Mouse (Mus musculus) kidney, postnatal 0 days (tissue): ENCODE data around the gene Gm20388. TPM values are rescaled to one million over a fixed set of nuclear protein-coding genes. Genes with fewer than 3 reads are reported as not detected.

Experiments
- ATAC-seq: fragments of 200-750 bp; cut with Nextera tagmentation; replicated peaks from 2 replicates; pipeline ENCODE4 v1.8.0; 2017; ENCODE audit warnings: low read depth, moderate number of reproducible peaks, moderate TSS enrichment, moderate library complexity; ENCODE audit not compliant: low FRiP score
- DNase-seq: peaks from one replicate; pipeline ENCODE4 v3.0.0-alpha.2; 2016; ENCODE audit warnings: low spot score
- H3K27ac ChIP-seq: fragments of 300-500 bp; sonication (generic); 2 replicates; pipeline ENCODE4 v1.5.1; 2014; ENCODE audit warnings: mild to moderate bottlenecking
- H3K27me3 ChIP-seq: fragments of 300-500 bp; sonication (generic); 2 replicates; pipeline ENCODE4 v1.6.1; 2014; ENCODE audit warnings: low read length, mixed read lengths; ENCODE audit not compliant: insufficient read depth
- H3K36me3 ChIP-seq: fragments of 300-500 bp; sonication (generic); 2 replicates; pipeline ENCODE4 v1.6.1; 2014; ENCODE audit warnings: low read length, mixed read lengths; ENCODE audit not compliant: insufficient read depth
- H3K4me1 ChIP-seq: fragments of 300-500 bp; sonication (generic); replicated peaks from 2 replicates; pipeline ENCODE4 v1.6.1; 2014; ENCODE audit warnings: antibody characterized with exemption, low read length, mixed read lengths; ENCODE audit not compliant: insufficient read depth
- H3K4me2 ChIP-seq: fragments of 300-500 bp; sonication (generic); 2 replicates; pipeline ENCODE4 v1.6.1; 2014; ENCODE audit warnings: mild to moderate bottlenecking, low read length, moderate library complexity, mixed read lengths
- H3K4me3 ChIP-seq: fragments of 300-500 bp; sonication (generic); replicated peaks from 2 replicates; pipeline ENCODE4 v1.5.1; 2014; ENCODE audit warnings: low read depth, low read length
- H3K9ac ChIP-seq: fragments of 300-500 bp; sonication (generic); 2 replicates; pipeline ENCODE4 v1.6.1; 2014; ENCODE audit warnings: low read depth, low read length
- H3K9me3 ChIP-seq: fragments of 300-500 bp; sonication (generic); replicated peaks from 2 replicates; pipeline ENCODE4 v1.6.1; 2016; ENCODE audit warnings: low read length, inconsistent platforms, mixed read lengths
- CTCF ChIP-seq: IDR thresholded peaks from 2 replicates; pipeline ENCODE4 v1.5.1; 2016; ENCODE audit warnings: antibody characterized with exemption, low read depth, mild to moderate bottlenecking, moderate library complexity
- WGBS: fragments of 180-500 bp; shearing (Covaris S2); extraction: QIAGEN DNeasy Blood & Tissue Kit; methylation state at CpG from one replicate; pipeline ENCODE4 v1.1.7; 2014; 5-methylcytosine and 5-hydroxymethylcytosine counted together
- polyA plus RNA-seq: library from polyadenylated mRNA; unstranded; fragments of >200 nt; fragmentation: Nextera tagmentation; extraction: Ambion mirVana; gene quantifications from 2 replicates; pipeline ENCODE4 v1.2.1, GENCODE M21; 2015

Gm20388 gene
- polyA plus RNA-seq, 1 experiment from 2014 or later, result not detected

DNA sequence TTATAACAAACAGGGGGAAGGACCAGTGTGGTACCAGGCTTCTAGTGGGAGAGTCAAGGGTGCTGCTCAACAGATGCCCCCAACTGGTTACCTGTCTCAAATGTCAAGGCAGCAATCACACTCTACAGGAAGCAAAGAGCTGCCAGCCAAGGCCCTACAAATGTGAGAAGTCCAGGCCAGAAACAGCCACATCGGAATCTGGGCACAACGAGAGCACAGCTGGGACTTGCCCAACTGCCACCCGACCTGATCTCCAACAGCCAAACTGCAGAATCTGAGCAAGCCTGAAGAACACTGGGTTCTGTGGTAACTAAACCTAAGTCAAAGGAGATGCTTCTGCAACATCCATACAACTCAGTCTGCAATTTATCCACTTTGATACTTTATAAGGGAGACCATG is 4015.0 kb downstream of the Gm20388 start:
- H3K9me3 ChIP-seq, result no peaks in the 10 kb centered on the region
- no peaks in the 10 kb centered on the region for H3K27me3 ChIP-seq
- 89% methylated on average over 3 of the region's 3 CpGs for WGBS
- no peak overlapping the region for H3K4me3 ChIP-seq
- H3K36me3 ChIP-seq, result peaks cover 60% of the 10 kb centered on the region
- DNase-seq (no peak), ATAC-seq (no peak)
- no peak overlapping the region for H3K4me2 ChIP-seq
- H3K4me1 ChIP-seq, result no peaks in the 10 kb centered on the region
- TF ChIP-seq CTCF, result no peak
- H3K9ac ChIP-seq, result no peak overlapping the region
- no peak overlapping the region for H3K27ac ChIP-seq

DNA sequence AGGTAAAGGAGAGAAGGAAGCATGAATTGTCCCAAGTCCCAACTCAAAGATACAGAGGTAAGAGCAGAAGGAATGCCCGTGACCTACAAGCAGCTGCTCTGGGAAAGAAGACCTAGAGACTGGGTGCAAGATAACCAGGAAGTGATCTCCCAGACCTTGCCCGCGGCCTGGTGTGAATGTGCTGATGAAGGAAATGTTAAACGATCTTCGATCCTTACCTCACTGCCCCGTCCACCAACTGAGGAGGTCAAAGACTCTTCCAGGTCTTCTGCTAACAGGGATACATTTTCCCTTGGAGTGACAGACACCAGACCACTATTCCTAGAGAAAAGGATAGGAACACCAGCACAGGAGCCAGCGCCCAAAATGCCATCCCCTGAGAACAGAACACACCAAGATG is 4018.4 kb downstream of the Gm20388 start:
- DNase-seq (no peak), ATAC-seq (no peak)
- TF ChIP-seq CTCF, result no peak
- H3K4me1 ChIP-seq, result no peaks in the 10 kb centered on the region
- WGBS, result 94% methylated on average over 7 of the region's 7 CpGs
- no peak overlapping the region for H3K4me2 ChIP-seq
- peaks cover 49% of the 10 kb centered on the region for H3K36me3 ChIP-seq
- H3K4me3 ChIP-seq, result no peak overlapping the region
- no peaks in the 10 kb centered on the region for H3K27me3 ChIP-seq
- H3K27ac ChIP-seq, result no peak overlapping the region
- H3K9ac ChIP-seq, result no peak overlapping the region
- no peaks in the 10 kb centered on the region for H3K9me3 ChIP-seq

DNA sequence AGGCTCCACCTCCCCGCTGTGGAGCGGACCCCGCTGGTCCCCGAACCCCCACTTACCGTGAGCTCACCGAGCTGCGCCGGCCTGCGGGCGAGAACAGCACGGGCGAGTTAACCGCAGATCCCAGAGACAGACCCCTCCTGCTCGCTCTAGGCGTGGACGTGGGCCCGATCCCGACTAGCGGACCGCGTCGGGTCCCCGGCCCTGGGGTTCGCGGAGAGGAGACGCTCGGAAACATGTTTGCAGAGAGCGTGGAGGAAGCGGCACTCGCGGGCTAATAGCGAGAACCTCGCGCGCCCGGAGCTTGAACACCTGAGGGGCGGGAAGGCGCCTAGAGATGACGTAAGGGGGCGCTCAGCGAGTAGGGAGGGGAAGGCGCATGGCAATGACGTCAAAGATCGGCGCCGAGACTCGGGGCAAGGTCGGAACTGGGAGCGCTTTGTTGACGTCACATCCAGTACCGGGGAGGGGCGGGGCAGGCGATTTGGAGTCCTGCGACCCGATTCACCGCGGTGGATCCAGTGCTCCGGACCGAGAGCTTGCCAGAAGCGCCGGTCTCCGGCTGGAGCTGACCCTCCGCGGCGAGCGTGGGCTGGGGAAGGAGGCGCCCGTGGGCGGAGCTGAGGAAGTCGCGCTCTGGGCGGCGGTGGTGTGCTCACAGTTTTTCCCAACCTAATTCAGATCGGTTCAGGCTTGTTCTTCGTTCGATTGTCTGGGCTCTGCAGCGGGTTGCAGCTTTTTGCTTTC is 4038.5 kb downstream of the Gm20388 start, which contains the start of gene Nup133:
Gene Nup133, minus strand, starts transcription at position 324 of the 744 bp plus-strand sequence.
- peak within 1 kb of the TSS; percentile 86 for H3K27ac ChIP-seq
- DNase-seq, result peak; percentile 99
- 0 out of 2 replicates have a peak, but pooled peaks cover 6% of the 10 kb centered on the region for H3K4me1 ChIP-seq
- peak; percentile 86 for ATAC-seq
- peak within 1 kb of the TSS; percentile 85 for H3K9ac ChIP-seq
- H3K9me3 ChIP-seq, result no peaks in the 10 kb centered on the region
- H3K27me3 ChIP-seq, result no peaks in the 10 kb centered on the region
- TF ChIP-seq CTCF, result no peak
- peaks cover 7% of the 10 kb centered on the region for H3K36me3 ChIP-seq
- WGBS, result under 1% methylated on average over 72 of the region's 77 CpGs
- H3K4me3 ChIP-seq, result peak within 1 kb of the TSS; percentile 98
- peak within 1 kb of the TSS; percentile 99 for H3K4me2 ChIP-seq

DNA sequence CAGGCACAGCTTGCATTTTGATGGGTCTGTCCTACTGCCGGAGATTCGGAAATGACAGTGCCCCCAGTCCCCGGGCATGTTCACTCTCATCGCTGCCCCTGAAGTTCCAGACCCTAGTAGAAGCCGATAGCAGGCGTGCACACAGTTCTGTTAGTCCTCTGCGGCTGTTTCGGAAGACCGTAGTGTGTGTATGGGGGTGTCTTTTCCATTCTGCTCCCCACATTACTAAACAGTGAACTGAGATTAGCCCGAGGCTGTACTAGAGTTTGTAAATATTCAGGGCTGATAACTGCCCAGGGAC is 4039.0 kb downstream of the Gm20388 start:
- H3K4me2 ChIP-seq, result peak overlapping the region; percentile 99
- H3K9me3 ChIP-seq, result no peaks in the 10 kb centered on the region
- 0 out of 2 replicates have a peak, but pooled peaks cover 6% of the 10 kb centered on the region for H3K4me1 ChIP-seq
- no peaks in the 10 kb centered on the region for H3K27me3 ChIP-seq
- peak overlapping the region; percentile 77 for H3K9ac ChIP-seq
- ATAC-seq, result peak; percentile 18; the same call in 1 of the 2 replicates
- 2% methylated on average over 10 of the region's 10 CpGs for WGBS
- no peak for TF ChIP-seq CTCF
- H3K4me3 ChIP-seq, result peak overlapping the region; percentile 98
- peak overlapping the region; percentile 86 for H3K27ac ChIP-seq
- H3K36me3 ChIP-seq, result peaks cover 9% of the 10 kb centered on the region
- DNase-seq, result no peak

DNA sequence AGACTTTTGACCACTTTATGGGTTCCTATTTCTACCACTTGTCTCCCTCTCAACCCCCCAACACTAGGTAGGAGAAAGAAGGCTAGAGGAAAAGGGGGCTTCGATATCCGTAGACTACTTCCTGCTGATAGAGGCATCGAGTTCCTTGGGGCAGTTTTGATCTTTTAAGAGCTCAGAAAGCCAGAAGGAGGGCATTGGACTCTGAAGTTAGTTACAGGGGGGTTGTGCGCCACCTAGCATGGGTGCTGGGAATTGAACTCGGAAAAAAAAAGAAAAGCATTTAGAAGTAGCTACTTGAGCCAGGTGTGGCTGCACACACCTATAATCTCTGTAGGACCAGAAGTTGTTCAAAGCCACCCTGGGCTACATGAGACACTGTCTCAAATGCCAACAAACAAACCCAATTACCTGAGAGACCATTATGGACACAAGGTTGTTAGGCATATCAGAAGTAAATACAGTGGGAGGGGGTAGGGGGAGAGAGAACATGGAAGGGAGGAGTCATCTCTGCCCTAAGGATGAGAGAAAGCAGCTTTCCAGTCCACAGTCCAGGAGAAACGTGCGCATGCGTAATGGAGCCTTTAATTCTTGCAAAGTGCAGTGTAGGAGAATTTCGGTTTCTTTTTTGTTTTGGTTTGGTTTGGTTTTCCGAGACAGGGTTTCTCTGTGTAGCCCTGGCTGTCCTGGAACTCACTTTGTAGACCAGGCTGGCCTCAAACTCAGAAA is 4039.6 kb downstream of the Gm20388 start:
- peak; percentile 77 for TF ChIP-seq CTCF
- peak overlapping the region; percentile 99 for H3K4me2 ChIP-seq
- H3K4me3 ChIP-seq, result peak overlapping the region; percentile 98
- peak overlapping the region; percentile 86 for H3K27ac ChIP-seq
- H3K4me1 ChIP-seq, result 0 out of 2 replicates have a peak, but pooled peaks cover 6% of the 10 kb centered on the region
- ATAC-seq (no peak), DNase-seq (peak; percentile 88)
- no peaks in the 10 kb centered on the region for H3K27me3 ChIP-seq
- WGBS, result 34% methylated on average over 10 of the region's 10 CpGs
- peak overlapping the region; percentile 77 for H3K9ac ChIP-seq
- H3K9me3 ChIP-seq, result no peaks in the 10 kb centered on the region
- H3K36me3 ChIP-seq, result peaks cover 10% of the 10 kb centered on the region

DNA sequence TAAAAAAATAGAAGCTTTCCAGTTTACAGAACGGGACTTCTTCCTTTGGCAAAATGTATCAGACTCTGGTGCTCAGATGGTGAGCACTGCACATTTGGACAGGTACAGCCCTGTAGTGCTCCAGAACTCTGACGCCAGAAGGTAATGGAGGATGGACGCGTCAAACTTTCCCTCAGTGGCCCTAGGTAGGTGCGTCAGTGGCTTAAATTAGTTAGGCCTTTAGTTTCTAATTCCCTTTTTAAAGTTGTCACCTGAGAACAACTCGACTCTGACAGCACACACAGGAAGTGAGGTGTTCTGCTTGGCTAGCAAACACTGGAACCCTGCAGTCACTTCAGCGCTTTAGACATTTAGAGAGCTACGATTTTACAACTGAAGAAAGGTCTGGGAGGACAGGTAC is 4043.0 kb downstream of the Gm20388 start:
- DNase-seq, result no peak
- WGBS, result 84% methylated on average over 8 of the region's 8 CpGs
- H3K4me3 ChIP-seq, result no peak overlapping the region
- H3K27me3 ChIP-seq, result no peaks in the 10 kb centered on the region
- no peak for ATAC-seq
- H3K9me3 ChIP-seq, result no peaks in the 10 kb centered on the region
- H3K4me1 ChIP-seq, result no peaks in the 10 kb centered on the region
- H3K27ac ChIP-seq, result no peak overlapping the region
- no peak overlapping the region for H3K9ac ChIP-seq
- no peak overlapping the region for H3K4me2 ChIP-seq
- TF ChIP-seq CTCF, result no peak
- H3K36me3 ChIP-seq, result peaks cover 10% of the 10 kb centered on the region
